ENCODE assay signal across 25 mouse cellular contexts in the genomic region with DNA sequence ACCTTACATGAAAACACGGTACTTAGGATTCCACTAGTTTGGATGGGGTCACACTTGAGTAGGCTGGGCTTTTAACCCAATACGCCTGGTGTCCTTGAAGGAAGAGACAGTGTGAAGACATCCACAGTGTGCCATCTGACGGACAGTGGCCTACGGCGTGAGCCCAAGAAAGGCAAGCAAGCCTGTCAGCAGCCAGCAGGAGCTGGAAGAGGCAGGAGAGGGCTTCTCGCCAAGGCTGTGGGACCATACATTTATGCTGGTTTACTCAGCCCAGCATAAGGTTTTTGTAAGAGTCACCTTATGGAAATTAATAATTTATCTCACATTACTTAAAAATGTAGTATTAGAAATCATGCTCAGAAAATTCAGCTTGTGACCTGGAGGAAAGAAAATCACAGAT.
"Had no signal": no experiment of that assay in that cellular context is flagged by ENCODE, and none has a peak within 500 bp of the region (broad histone marks: within the 10 kb centered on the region; RNA-seq: fewer than 3 reads in every experiment).

No protein-coding gene starts in this region.

- H3K36me3 ChIP-seq: heart, embryonic 10.5 days; heart, embryonic 12.5 days; hindbrain, embryonic 10.5 days; hindbrain, embryonic 12.5 days; intestine, embryonic 15.5 days; kidney, embryonic 15.5 days; limb, embryonic 10.5 days; limb, embryonic 12.5 days; liver, embryonic 13.5 days had no signal

- H3K27me3 ChIP-seq: heart, embryonic 12.5 days; hindbrain, embryonic 12.5 days; intestine, embryonic 15.5 days; kidney, embryonic 15.5 days; limb, embryonic 12.5 days; liver, embryonic 13.5 days had no signal

- DNase-seq: gastrocnemius, adult 2 months; gastrocnemius, postnatal 10 days; gastrocnemius, postnatal 25 days; heart, adult 18-20 months; heart, postnatal 10 days; heart, postnatal 4 days; kidney, adult 2 months; kidney, adult 9 months; kidney, postnatal 14 days; kidney, postnatal 36 days; layer of hippocampus, adult 9-11 months; layer of hippocampus, postnatal 36 days; liver; liver, embryonic 13.5 days had no signal

- H3K4me3 ChIP-seq: gastrocnemius, adult 2 months; heart, embryonic 10.5 days; heart, embryonic 12.5 days; hindbrain, embryonic 10.5 days; hindbrain, embryonic 12.5 days; intestine, embryonic 15.5 days; kidney, embryonic 15.5 days; left cerebral cortex, adult 2 months; limb, embryonic 10.5 days; limb, embryonic 12.5 days; liver, embryonic 13.5 days had no signal

- H3K27ac ChIP-seq: gastrocnemius, adult 2 months; heart, embryonic 10.5 days; hindbrain, embryonic 10.5 days; hindbrain, embryonic 12.5 days; hindbrain, embryonic 14.5 days; intestine, embryonic 15.5 days; kidney, embryonic 15.5 days; kidney, postnatal 0 days; left cerebral cortex, adult 2 months; limb, embryonic 10.5 days; limb, embryonic 12.5 days; liver, embryonic 13.5 days had no signal

- H3K4me1 ChIP-seq: kidney, embryonic 15.5 days; limb, embryonic 12.5 days; liver, embryonic 13.5 days had no signal
